Mouse (Mus musculus) frontal cortex, adult (tissue): ENCODE data around the gene Pih1d1.
"Not testable (repeated sequence)": the region's sequence is repeated elsewhere in the genome, so short reads cannot be mapped to it uniquely, and the experiment has no call there.

Source experiments
- ATAC-seq: cut with Nextera tagmentation; 2 replicates; pipeline ENCODE4 v1.9.2; 2017; ENCODE audit warnings: mild to moderate bottlenecking, moderate library complexity, mixed read lengths; ENCODE audit not compliant: low TSS enrichment

Gene Pih1d1

DNA sequence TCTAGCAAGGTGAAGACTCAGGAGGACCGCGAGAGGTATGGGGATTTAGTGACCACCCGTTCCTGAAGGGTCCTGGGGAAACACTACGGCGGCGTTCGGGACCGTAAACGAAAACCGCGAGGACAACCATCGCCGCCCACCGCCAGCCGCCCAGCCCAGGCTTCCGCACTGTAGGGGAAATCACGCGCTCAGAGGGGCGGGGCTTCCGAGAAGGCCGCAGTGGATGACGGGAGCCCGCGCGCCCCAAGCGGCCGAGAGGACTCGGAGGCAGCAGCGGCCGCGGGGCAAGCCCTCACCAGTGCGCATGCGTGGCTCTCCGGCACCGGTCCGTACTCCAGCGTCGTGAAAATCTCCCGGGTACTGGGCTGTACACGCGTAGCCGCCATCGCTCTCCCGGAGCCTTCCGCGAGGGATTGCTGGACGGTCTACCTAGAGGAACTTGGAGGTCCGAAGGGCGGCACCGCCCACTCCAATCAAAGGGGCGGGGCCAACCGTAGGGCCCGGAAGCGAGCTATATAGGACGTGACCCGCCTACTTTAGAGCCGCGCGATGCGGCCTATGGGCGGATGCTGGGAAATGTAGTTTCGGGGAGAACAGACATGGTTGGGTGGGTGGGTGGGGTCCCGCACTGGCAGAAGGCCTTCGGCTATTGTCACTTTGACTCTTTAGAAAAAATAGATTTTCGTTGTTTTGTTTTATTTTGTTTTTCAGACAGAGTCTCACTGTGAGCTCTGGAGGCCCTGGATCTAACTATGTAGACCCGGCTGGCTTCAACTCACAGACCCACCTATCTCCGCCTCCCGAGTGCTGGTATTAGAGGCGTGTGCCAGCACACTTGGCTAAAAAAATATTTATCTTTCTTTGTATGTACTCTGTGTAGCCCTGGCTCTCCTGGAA lies at the start of gene Pih1d1, which contains the start of gene Aldh16a1:
Pih1d1 (plus strand) TSS at position 208 of the 897 bp plus-strand sequence.
Aldh16a1 (minus strand) TSS at position 489 of the 897 bp plus-strand sequence.
- ATAC-seq = peak; percentile 91

DNA sequence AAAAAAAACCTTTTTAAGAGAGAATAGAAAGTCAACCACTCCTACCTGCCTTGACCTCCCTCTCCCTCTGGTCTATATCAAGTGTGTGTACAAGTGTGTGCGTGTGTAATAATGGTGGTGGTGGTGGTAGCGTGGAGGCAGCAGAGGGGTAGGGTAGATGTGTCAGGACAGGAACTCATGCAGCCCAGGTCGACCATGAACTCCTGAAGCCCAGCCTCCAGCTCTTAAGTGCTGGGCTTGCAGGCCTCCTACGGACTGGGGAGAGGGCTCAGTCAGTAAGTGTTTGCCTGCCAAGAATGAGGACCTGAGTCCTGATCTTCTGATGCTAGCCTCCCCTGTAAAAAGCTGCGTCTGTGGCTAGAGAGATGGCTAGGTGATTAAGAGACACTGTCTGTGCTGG lies 49.2 kb upstream of the Pih1d1 start:
- no peak for ATAC-seq

DNA sequence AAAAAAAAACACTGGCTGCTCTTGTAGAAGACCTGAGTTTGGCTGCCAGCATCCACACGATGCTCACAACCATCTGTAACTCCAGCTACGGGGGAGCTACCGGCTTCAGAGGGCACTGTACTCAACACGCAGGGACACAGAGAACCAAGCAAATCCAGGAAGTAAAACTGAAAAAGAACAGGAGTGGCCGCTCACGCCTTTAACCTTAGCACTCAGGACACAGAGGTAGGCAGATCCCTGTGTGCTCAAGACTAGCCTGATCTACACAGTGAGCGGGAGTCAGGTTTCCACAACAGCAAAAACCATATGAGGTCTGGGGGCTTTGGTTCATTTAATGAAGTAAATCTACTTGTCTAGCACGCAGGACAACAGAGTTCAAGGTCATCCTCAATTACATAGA lies 48.6 kb upstream of the Pih1d1 start:
- no peak for ATAC-seq

DNA sequence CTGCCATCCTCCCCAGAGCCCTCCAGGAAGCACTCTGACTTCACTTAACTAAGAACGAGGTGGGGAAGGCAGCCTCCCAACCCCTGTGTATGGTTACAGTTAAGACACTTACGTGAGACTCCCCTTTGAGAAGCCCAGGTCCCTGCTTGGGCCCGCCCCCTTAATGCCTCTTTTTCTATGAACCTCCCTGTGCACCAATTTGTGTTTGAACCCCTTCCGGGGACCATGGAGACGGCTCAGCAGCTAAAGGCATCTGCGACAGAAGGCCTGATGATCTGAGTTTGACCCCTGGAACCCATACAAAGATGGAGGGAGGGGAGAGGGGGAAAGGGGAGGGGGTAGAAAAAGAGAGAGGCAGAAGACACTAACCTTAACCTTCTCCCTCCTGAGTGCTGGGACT lies 47.7 kb upstream of the Pih1d1 start:
- no peak for ATAC-seq

DNA sequence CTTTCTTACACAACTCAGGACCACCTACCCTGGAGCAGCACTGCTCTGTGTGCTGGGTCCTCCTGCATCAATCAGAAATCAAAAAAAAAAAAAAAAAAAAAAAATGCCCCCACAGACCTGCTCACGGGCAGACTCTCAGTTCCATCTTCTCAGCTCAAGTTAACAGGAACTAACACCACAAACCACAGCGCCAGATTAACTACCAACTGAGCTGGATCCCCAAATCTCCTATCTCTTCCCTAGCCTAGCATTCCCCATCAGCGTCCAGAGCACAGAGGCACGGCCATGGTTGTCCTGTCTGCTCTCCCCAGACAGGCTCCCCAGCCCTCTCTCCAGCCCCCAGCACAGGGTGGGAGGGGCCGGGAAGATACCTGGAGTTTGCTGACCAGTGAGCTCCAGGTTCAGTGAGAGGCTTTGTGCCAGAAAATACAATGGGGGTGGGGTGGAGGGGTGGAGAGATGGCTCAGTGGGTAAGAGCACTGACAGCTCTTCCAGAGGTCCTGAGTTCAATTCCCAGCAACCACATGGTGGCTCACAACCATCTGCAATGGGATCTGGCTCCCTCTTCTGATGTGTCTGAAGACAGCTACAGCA lies 47.0 kb upstream of the Pih1d1 start:
- no peak for ATAC-seq

DNA sequence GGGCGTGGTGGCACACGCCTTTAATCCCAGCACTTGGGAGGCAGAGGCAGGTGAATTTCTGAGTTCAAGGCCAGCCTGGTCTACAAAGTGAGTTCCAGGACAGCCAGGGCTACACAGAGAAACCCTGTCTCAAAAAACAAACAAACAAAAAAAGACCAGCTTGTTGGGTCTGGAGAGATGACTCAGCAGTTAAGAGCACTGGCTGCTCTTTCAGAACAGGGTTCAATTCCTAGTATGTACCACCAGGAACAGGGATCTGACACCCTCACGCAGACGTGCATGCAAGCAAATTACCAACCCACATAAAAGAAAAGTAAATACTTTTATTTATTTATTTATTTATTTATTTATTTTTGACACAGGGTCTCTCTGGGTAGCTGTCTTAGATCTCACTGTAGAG lies 44.0 kb upstream of the Pih1d1 start:
- ATAC-seq = not testable (repeated sequence)

DNA sequence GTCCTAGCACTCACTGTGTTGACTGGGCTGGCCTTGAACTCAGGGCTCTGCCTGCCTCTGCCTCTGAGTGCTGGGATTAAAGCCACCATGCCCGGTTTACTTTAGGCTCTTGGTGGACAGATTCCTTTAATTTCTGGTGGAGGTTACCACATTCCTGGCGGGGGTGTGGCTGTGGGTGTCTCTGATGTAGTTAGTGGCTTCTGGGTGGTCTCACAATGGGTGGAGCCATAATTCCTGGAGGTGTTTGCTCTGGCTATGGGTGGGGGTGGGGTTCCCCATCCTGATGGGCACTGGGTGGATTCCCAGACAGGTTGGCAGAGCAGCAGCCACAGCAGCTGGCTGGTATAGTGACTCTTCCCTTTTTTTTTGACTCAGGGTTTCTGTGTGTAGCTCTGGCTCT lies 42.2 kb upstream of the Pih1d1 start:
- no peak for ATAC-seq

DNA sequence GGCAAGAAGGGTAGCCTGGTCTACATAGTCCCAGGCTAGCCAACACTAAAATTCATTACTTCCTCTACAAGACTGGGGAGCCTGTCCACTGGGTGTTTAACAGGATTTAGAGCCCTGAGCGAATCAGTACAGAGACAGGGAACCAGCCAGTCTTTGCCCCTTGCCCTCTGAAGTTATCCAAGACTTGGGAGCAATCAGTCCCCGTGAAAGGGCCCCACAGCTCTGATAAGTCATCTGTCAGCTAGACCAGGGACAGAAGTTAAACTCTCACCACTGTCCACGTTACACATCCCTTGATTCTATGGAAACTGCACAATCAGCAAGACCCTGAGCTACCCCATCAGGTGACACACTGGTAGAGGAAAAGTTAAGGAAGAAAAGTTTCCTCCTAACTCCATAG lies 41.6 kb upstream of the Pih1d1 start:
- ATAC-seq = no peak

DNA sequence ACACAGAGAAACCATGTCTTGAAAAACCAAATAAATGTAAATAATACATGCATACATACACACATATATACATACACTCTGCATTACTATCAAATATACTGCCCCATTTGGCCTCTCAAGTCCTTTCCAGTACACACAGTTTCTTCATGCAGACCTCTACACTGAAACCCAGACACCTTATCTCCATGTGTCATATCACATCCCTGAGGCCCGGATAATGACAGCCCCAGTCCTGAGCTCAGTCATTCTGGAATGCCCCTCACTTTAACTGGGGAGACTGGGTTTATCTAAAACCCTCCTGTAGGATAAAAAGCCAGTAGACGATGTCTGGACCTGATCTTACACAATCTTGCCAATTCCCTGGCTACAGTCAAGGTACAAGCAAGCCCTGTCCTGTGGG lies 40.6 kb upstream of the Pih1d1 start:
- ATAC-seq = no peak

DNA sequence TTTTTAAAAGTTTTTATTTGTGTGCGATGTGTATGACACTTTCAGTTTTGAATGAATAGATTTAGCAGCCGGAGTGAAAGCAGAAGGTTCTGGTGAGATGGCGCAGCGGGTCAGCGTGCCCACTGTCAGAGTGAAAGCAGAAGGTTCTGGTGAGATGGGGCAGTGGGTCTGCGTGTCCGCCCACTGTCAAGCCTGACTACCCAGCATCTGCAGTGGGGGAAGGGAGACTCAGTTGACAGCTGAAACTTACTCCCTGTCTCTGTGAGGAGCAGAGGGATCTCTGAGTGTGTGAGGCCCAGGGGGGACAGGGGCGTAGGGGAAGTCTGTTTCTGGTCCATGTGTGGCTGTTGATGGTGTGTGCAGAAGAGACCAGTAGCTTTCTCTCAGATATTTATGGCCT lies 36.5 kb upstream of the Pih1d1 start:
- no peak for ATAC-seq

DNA sequence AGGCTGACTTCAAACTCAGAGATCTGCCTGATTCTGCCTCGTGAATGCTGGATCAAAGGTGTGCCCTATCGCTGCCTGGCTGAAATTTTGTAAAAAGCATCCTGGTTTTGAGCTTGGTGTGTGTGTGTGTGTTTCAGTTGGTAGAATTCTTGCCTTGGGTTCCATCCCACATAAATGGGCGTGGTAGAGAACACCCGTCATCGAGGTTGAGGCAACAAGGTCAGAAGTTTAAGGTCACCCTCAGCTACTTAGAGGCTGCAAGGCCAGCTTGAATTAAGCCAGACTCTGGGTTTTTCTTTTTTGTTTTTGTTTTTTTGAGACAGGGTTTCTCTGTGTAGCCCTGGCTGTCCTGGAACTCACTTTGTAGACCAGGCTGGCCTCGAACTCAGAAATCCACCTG lies 35.8 kb upstream of the Pih1d1 start:
- ATAC-seq = no peak

DNA sequence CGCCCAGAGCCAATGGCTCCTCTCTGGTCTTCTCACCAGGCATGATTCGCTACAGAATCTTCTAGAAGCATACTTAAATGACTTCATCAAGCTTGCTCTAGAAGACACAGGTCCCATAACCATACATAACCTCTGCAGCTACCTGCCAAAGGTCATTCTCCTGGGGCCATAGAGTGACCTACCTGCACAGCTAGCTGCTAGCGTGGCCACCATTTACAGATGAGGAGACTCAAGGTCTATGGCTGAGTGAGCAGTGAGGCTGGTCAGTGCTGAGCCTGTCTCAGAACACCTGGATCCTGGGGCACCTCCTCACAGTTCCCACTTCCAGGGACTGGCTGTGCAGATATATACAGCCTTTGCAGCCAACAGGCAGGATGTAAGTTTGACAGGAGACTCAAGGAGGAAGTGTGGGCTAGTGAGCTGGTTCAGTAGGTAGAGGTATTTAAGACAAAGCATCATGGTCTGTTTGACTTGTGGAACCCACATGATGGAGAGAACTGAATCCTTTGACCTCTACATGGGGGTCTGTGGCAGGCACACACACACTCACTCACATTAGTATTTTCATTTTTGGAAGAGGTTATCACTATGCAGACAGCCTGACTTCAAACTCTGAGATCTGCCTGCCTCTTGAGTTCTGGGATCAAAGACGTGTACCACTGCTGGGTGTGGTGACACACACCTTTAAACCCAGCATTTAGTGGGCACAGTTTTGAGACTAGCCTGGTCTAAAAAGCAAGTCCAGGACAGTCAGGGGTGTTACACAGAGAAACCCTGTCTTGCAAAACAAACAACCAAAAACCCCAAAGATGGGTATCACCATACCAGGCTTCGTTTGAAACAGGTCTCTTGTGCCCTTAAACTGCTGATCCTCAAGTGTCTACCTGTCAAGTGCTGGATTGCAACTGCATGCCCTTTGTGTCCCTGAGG lies 34.1 kb upstream of the Pih1d1 start:
- no peak for ATAC-seq

DNA sequence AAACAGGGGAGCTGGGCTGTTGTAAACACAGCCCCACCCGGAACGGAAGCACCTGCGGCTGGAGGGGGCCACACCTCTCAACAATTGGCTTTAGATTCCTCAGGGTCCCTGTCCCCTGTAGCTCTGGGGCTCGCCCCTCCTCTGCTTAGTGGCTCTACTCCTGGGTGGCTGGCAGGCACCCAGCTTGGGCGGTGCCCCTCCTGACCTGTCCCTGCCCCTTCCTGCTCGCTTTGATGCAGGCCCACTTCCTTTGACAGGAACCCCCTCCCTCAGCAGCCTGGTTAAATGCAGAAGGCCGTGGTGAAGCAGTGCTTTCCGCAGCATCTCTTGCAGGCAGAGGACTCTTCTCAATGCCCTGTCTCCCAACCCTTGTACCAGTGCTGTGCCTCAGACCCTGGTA lies 32.7 kb upstream of the Pih1d1 start:
- ATAC-seq = no peak

DNA sequence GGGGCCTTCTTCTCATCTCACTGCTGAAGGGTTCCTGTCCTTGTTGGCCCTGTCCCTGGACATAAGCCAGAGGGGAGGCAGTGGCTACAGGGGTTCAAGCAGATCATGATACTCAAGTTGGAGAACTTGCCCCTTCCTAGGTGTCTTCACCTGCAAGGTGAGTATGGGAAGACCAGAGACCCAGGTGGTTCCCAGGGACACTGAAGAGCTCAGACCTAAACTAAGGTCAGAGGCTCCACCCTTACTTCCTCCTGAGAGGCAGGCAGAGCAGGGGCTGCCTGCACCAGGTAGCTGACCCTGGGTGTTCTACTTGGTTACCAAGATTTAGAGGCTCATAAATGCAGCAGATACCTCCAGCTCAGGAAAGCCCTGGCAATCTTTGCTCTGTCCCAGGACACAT lies 32.1 kb upstream of the Pih1d1 start:
- no peak for ATAC-seq

DNA sequence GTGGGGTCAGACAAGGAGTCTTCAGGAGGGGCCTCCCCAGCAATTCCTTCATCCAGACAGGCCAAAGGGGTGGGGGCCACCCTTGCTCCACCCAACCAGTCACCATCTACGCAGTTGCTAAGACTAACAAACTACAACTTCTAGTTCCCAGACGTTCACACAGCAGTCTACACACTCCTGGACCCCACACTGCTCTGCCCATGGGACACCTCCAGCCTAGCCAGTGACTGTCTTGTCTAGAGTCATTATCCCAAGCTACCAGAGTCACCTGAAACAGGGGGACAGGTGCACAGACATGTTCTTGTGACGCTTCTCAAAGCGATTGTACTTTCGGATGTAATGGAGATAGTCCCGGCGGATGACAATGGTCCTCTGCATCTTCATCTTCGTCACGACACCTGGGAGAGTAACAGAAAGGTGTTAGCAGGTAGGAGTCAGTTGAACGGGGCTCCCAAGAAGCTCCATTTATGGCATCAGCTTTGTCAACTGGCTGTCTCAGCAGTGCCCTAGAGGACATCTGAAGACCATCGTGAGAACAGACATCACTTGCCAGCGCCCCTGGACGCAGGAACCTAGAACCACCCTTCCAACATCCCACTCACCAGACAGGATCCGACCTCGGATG lies 31.4 kb upstream of the Pih1d1 start:
- no peak for ATAC-seq

DNA sequence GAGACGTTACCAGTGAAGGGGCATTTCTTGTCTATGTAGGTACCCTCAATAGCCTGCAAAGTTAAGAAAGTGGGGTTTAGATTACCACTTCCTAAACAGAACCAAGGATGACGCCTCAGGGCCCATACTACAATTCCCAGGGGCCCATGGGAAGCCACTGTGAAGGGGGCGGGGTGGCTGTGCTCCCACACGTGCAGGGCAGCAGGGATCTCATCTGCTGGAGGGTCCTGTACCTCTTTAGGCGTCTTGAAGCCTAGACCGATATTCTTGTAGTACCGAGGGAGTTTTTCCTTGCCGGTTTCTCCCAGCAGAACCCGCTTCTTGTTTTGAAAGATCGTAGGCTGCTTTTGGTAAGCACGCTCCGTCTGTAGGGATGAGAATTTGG lies 30.9 kb upstream of the Pih1d1 start:
- ATAC-seq = no peak

DNA sequence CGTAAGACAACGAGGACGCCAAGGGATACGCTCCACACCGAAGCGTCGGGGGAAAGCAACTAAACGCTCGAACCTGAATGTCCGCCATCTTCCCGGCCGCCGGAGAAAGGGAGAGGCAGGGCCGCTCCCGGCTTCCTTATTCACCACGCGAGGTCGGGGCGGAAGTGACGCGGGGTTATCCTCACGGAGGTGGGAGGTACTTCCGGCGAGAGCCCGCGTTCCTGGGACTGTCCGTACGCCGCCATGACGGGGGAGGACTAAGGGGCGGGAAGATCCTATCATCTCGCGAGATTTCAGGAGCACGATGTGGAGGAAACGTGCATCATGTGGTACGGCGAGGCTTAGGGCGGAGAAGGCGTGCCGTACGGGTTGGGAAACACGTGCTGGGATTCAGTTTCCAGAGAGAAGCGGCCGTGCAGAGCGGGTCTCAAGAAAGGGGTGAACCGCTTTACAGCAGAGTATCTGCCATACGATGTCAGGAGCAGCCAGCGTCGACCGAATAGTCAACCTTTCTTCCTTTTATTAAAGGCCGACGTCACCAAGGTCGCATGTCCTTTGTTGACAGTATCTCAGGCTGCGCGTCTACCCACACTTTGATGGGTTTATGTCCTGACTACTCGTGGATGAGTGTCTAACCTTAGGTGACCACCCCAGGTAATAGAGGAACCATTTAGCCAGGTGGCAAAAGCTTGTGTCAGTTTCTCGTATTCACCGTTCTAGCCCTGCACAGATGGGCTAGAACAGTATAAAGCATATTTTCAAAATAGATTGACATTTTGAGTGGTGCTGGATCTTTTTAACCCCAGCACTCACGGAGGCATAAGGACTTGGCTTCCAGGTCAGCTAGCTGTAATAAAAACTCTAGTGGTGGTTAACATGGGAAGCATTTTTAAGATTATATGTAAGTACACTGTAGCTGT lies 29.6 kb upstream of the Pih1d1 start, which contains the start of gene Rps11:
Rps11 (minus strand) TSS at position 216 of the 920 bp plus-strand sequence.
- peak; percentile 73 for ATAC-seq

DNA sequence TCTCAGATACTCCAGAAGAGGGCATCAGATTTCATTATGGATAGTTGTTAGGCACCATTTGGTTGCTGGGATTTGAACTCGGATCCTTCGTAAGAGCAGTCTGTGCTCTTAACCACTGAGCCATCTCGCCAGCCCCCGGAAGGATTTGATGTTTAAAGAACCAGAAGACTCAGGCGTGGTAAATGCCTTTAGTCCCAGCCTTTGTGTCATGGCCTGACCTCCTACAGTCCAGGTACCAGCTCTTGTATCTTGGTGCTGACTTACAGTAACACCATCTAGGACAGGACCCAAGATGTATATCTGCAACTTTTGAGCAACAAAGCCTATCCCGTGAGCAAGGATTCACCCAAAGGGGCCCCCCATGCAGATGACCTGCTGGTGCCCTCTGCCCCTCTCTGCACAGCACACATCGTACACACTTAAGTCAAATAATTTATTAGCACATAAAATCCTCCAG lies 28.9 kb upstream of the Pih1d1 start:
- no peak for ATAC-seq

DNA sequence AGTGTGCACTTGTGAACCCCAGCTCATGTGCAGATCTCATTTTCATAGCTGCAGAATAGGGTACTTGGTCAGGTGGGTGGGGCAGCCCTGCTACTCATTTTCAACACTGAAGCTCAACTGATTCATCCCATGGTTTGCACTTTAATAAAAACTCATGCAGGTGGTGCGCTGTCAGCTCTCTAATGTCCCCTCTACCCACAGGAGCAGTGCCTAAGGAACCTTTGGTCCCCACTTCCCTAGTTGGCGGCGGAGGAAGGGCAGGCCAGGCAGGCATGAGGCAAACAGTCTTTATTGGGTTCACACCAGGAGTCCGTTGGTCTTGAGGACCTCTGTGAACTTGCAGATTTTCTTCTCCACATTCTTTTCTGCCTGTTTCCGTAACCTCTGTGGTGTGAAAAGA lies 28.5 kb upstream of the Pih1d1 start:
- not testable (repeated sequence) for ATAC-seq

DNA sequence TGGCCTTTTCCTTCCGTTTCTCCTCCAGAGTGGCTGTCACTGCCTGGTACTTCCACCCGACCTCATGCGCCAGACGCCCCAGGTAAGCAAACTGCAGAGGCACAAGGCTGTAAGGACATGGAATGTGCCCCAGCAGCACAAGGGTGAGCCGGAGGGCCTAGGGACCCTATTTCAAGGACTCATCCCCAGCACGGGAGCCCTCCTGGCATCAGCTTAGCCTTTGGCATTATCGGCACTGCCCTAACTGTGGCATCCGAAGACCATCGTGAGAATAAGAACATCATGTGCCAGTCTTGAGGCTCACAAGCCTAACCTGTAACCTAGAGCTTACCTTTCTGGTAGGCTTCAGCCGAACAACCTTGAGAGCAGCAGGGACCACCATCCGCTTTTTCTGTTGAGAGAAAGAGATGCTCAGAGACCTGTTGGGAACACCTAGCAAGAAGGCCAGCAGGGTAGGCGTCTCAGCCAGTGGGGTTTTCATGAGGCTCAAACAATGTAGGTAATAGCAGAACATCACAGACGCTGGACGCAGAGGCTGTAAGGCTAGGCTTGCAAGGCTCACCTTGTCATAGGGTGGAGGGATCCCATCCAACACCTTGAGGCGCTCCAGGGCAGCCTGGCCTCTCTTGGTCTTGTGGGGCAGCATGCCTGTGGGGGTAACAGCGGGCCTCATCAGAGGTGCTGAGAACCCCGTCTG lies 27.8 kb upstream of the Pih1d1 start:
- no peak for ATAC-seq
